Mouse (Mus musculus): ENCODE data around the gene Mvb12b. TPM values are rescaled to one million over a fixed set of nuclear protein-coding genes. Genes with fewer than 3 reads are reported as not detected.

The Mvb12b gene
- polyA plus RNA-seq, 1 experiment = 204 TPM

DNA sequence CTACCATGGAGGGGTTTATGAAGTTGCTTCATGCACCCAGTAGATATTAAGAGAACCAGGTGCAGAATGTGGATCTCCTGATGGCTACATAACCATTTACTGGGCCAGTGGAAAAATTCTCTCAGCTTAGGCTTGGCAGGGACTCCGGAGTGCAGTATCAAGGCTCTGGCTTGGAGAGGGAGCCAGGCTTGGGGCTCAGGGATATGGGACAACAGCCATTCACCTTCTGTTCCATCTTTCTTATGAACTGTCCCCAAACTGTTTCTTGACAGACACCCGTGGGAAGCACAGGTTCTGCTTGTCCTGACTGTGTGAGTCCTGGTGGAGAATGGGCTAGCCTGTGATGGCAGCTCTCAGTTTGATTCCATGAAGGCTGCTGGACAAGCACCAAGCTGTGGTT, 112.9 kb downstream of the Mvb12b start:
- no peak for TF ChIP-seq GATA1 (IDR thresholded peaks at IDR 0.05; ENCODE audit: borderline replicate concordance, low read length)
- TF ChIP-seq FLI1 (IDR thresholded peaks at IDR 0.05; ENCODE audit: low read length) = no peak
- H3K9me3 ChIP-seq = peaks cover 23% of the 10 kb centered on the region
- no peaks in the 10 kb centered on the region for H3K27me3 ChIP-seq (replicated peaks)
- H3K36me3 ChIP-seq (replicated peaks; ENCODE audit: low read length) = peaks cover 100% of the 10 kb centered on the region
- H3K4me1 ChIP-seq = peaks cover 47% of the 10 kb centered on the region
- no peak overlapping the region for H3K4me3 ChIP-seq (replicated peaks)

DNA sequence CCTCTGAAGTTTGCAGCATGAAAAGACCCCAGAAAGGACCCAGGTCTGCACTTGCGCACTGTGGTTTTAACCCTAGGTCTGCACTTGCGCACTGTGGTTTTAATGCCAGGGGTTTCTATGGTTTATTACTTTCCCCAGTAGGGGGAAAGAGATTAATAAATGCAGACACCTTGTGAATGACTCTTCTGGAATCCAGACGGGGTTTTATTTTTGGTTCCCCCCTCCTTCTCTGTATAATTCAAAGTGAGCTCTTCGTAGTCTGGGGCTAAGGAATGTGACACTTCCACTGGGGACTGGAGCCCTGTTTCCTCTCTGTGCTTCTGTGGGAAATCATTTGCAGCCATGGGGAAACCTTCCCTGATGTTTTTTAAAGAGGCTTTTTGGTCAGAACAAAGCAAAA, 113.6 kb downstream of the Mvb12b start:
- H3K4me1 ChIP-seq = peaks cover 50% of the 10 kb centered on the region
- H3K9me3 ChIP-seq = peaks cover 15% of the 10 kb centered on the region
- H3K4me3 ChIP-seq (replicated peaks) = no peak overlapping the region
- TF ChIP-seq FLI1 (IDR thresholded peaks at IDR 0.05; ENCODE audit: low read length) (no peak), GATA1 (IDR thresholded peaks at IDR 0.05; ENCODE audit: borderline replicate concordance, low read length) (no peak)
- peaks cover 100% of the 10 kb centered on the region for H3K36me3 ChIP-seq (replicated peaks; ENCODE audit: low read length)
- no peaks in the 10 kb centered on the region for H3K27me3 ChIP-seq (replicated peaks)

DNA sequence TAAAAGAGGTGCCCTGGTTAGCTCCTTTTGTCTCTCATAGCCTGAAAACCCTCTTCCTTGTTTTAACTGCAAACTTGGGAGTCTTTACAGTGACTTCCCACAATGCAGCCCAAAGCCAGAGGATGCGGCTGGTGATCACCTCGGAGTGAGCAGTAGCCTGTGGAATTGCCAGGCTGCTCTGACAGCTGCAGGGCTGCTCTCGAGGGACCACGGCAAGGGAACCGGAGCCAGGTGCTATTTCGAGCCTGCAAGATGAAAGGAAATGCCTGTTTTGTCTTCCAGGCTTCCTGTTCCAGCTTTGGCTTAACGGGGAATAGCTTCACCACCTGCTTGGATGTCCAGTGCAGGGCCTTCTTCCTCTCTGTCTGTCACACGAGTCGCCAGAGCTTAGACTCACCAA, 115.3 kb downstream of the Mvb12b start:
- Histone ChIP-seq H3K9me3 (0 out of 2 replicates have a peak, but pooled peaks cover under 1% of the 10 kb centered on the region), H3K4me1 (peaks cover 61% of the 10 kb centered on the region), H3K4me3 (replicated peaks) (no peak overlapping the region), H3K27me3 (replicated peaks) (no peaks in the 10 kb centered on the region), H3K36me3 (replicated peaks; ENCODE audit: low read length) (peaks cover 100% of the 10 kb centered on the region)
- no peak for TF ChIP-seq GATA1 (IDR thresholded peaks at IDR 0.05; ENCODE audit: borderline replicate concordance, low read length)
- TF ChIP-seq FLI1 (IDR thresholded peaks at IDR 0.05; ENCODE audit: low read length) = no peak

DNA sequence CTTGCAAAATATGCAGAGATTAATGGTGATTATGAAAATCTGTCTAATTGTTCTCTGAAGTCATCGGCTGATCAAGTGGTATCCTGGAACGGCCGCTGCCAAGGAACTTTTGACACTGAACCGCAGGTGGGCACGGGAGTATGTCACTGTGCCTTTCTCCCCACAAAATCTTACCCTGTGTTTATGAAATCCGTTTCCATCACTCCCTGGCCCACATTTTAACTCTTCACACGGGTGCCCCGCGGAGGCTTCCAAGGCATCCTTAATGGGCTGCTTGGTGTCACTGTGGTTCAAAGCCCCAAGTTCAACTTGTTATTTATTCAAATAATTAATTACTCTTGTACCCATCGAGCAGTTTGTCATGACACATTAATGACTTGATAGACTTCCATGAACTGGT, 116.4 kb downstream of the Mvb12b start:
- H3K4me3 ChIP-seq (replicated peaks) = no peak overlapping the region
- H3K27me3 ChIP-seq (replicated peaks) = no peaks in the 10 kb centered on the region
- no peaks in the 10 kb centered on the region for H3K9me3 ChIP-seq
- TF ChIP-seq GATA1 (IDR thresholded peaks at IDR 0.05; ENCODE audit: borderline replicate concordance, low read length) = no peak
- TF ChIP-seq FLI1 (IDR thresholded peaks at IDR 0.05; ENCODE audit: low read length) = no peak
- peaks cover 71% of the 10 kb centered on the region for H3K4me1 ChIP-seq
- H3K36me3 ChIP-seq (replicated peaks; ENCODE audit: low read length) = peaks cover 100% of the 10 kb centered on the region

DNA sequence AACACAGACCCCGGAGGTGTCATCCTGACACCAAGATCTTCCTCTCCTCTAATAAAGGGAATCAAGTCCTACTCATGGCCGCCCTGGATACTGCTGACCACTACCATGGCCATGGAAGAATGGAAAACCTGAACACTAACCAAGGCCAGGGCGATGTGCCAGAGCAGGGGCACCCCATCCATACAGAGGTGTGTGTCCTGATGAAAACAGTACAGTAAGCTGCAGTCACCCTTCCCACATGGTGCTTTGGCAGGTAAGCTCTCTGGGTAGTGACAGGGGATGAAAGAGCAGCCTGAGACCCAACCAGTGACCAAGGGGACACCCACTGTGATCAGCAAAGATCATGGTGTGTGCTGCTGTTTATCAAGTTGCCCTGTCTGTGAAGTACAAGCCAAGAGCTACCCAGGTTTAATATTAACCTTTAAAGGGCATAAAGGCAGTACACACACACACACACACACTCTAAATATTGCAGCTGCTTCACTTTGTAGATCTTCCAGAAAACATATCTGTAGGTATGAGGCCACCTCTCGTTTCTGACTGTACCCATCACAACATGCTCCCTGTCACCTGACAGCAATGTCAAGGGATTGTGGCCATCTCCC, 117.1 kb downstream of the Mvb12b start:
- no peaks in the 10 kb centered on the region for H3K27me3 ChIP-seq (replicated peaks)
- no peaks in the 10 kb centered on the region for H3K9me3 ChIP-seq
- no peak overlapping the region for H3K4me3 ChIP-seq (replicated peaks)
- peaks cover 67% of the 10 kb centered on the region for H3K4me1 ChIP-seq
- H3K36me3 ChIP-seq (replicated peaks; ENCODE audit: low read length) = peaks cover 98% of the 10 kb centered on the region
- no peak for TF ChIP-seq FLI1 (IDR thresholded peaks at IDR 0.05; ENCODE audit: low read length)
- no peak for TF ChIP-seq GATA1 (IDR thresholded peaks at IDR 0.05; ENCODE audit: borderline replicate concordance, low read length)

DNA sequence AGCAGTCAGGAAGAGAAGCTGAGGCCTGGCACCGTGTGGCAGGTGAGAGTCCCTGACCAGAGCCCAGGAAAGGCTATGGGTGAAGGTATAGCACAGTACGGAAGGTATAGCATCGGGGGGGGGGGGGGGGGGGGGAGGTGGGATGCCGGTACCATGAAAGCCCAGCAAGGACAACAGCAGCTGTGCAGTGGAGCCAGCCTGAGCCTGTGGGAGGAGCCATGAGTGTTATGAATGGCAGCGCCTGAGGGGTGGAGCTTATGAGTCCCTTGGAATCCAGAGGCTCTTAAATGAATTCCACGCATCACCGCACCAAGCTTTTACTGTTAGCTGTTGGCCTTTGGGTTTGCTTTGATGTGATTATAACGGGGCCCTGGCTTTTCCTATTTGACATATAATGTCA, 123.3 kb downstream of the Mvb12b start:
- Histone ChIP-seq H3K4me1 (peaks cover 66% of the 10 kb centered on the region), H3K4me3 (replicated peaks) (no peak overlapping the region), H3K36me3 (replicated peaks; ENCODE audit: low read length) (peaks cover 97% of the 10 kb centered on the region), H3K27me3 (replicated peaks) (no peaks in the 10 kb centered on the region), H3K9me3 (no peaks in the 10 kb centered on the region)
- TF ChIP-seq FLI1 (IDR thresholded peaks at IDR 0.05; ENCODE audit: low read length) = no peak
- no peak for TF ChIP-seq GATA1 (IDR thresholded peaks at IDR 0.05; ENCODE audit: borderline replicate concordance, low read length)

DNA sequence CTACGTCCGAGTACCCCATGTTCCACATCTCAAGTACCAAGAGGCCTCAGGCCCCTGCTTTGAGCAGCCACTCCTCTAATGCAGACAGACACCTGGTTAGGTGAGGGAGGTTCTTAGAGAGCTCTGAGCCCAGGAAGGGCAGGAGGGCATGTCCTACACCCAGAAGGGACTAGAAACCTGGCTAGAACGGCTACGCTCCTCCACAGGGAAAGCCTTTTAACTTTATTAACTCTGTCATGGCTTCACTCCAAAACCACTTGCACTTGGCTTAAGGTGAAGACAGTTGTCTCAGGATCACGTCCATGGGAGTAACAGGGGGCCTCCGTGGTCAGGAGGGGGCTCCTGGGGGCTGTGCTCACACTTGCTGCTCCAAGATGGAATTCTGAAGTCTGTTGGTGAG, 125.5 kb downstream of the Mvb12b start:
- Histone ChIP-seq H3K27me3 (replicated peaks) (no peaks in the 10 kb centered on the region), H3K36me3 (replicated peaks; ENCODE audit: low read length) (peaks cover 97% of the 10 kb centered on the region), H3K4me1 (peaks cover 66% of the 10 kb centered on the region), H3K9me3 (no peaks in the 10 kb centered on the region), H3K4me3 (replicated peaks) (no peak overlapping the region)
- no peak for TF ChIP-seq FLI1 (IDR thresholded peaks at IDR 0.05; ENCODE audit: low read length)
- no peak for TF ChIP-seq GATA1 (IDR thresholded peaks at IDR 0.05; ENCODE audit: borderline replicate concordance, low read length)

DNA sequence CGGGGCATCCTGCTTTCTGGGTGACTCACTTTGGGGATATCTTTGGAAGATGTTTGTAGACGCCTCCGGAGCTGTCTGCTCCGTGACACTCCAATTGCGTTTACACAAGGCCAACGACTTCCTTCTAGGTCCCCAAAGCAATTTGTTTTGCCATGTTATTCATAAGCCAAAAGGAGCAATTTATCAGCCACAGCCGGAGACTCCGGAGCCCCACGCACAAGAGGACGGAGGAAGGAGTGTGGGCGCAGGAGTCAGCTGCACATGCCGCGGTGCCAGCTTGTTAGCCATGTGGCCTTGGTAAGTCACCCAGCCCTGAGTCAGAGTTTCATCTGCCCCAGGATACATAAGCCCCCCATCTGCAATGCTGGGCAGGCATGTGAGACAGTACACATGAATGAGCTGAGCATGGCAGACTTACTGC, 127.2 kb downstream of the Mvb12b start:
- Histone ChIP-seq H3K4me1 (peaks cover 74% of the 10 kb centered on the region), H3K9me3 (no peaks in the 10 kb centered on the region), H3K4me3 (replicated peaks) (no peak overlapping the region), H3K27me3 (replicated peaks) (no peaks in the 10 kb centered on the region), H3K36me3 (replicated peaks; ENCODE audit: low read length) (peaks cover 98% of the 10 kb centered on the region)
- TF ChIP-seq GATA1 (IDR thresholded peaks at IDR 0.05; ENCODE audit: borderline replicate concordance, low read length) = no peak
- no peak for TF ChIP-seq FLI1 (IDR thresholded peaks at IDR 0.05; ENCODE audit: low read length)

DNA sequence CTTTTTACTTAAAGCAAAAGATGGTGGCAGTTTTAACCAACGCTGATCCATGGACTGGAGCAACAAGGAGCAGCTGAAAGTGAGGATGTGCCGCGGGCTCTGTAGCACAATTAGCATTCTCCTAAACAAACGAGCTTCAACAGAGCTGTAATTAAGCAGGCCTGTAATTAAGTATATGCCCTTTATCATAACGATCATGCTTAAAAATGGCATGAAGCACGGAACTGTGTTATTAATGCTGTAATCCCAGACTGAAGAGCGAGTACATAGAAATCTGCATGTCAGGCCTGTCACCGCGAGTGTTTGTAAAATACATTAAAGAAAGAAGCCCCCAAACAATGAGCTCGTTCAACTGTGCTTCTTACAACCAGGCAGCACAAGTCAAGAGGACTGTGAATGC, 128.3 kb downstream of the Mvb12b start:
- H3K9me3 ChIP-seq = no peaks in the 10 kb centered on the region
- TF ChIP-seq GATA1 (IDR thresholded peaks at IDR 0.05; ENCODE audit: borderline replicate concordance, low read length) = no peak
- TF ChIP-seq FLI1 (IDR thresholded peaks at IDR 0.05; ENCODE audit: low read length) = no peak
- H3K4me3 ChIP-seq (replicated peaks) = no peak overlapping the region
- no peaks in the 10 kb centered on the region for H3K27me3 ChIP-seq (replicated peaks)
- H3K4me1 ChIP-seq = peaks cover 85% of the 10 kb centered on the region
- peaks cover 100% of the 10 kb centered on the region for H3K36me3 ChIP-seq (replicated peaks; ENCODE audit: low read length)

DNA sequence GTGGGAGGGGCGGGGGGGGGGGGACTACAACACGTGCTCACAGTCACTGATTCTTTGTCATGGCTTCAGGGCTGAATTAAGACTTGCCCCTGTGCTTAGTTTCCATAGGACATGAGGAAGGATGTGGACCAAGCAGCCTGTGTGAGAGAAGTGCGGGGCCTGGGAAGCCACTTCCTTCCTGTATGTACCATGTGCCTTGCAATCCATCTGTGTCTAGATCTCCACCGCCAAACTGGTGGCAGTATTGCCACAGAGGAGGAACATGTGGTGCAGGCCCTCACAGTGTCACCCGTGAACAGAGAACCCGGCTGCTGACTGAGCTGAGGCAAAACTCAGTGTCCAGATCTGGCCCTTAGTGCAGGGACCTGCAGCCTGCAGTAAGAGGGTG, 132.1 kb downstream of the Mvb12b start:
- Histone ChIP-seq H3K9me3 (no peaks in the 10 kb centered on the region), H3K4me1 (peaks cover 75% of the 10 kb centered on the region), H3K4me3 (replicated peaks) (peak overlapping the region; percentile 48), H3K27me3 (replicated peaks) (no peaks in the 10 kb centered on the region), H3K36me3 (replicated peaks; ENCODE audit: low read length) (peaks cover 100% of the 10 kb centered on the region)
- TF ChIP-seq FLI1 (IDR thresholded peaks at IDR 0.05; ENCODE audit: low read length) (no peak), GATA1 (IDR thresholded peaks at IDR 0.05; ENCODE audit: borderline replicate concordance, low read length) (no peak)

All from megakaryocyte, embryonic 14.5 days (primary cell).